Mouse (Mus musculus) heart, embryonic 11.5 days (tissue): Measurements from ENCODE around the gene P2rx4. TPM values are rescaled to one million over a fixed set of nuclear protein-coding genes. Genes with fewer than 3 reads are reported as not detected.
A peak's percentile ranks its signal among the peaks of the same experiment; 100 is the strongest.
"Not testable (repeated sequence)": the region's sequence is repeated elsewhere in the genome, so short reads cannot be mapped to it uniquely, and the experiment has no call there.

Source experiments
- ATAC-seq: fragments of 200-750 bp; cut with Nextera tagmentation; replicated peaks from 2 replicates; pipeline ENCODE4 v1.8.0; 2017; ENCODE audit warnings: moderate library complexity; ENCODE audit not compliant: insufficient number of reproducible peaks, low FRiP score, low TSS enrichment
- H3K27ac ChIP-seq: fragments of 300-500 bp; sonication (generic); 2 replicates; pipeline ENCODE4 v1.5.1; 2014; ENCODE audit warnings: mild to moderate bottlenecking, low read depth, low read length
- H3K27me3 ChIP-seq: fragments of 300-500 bp; sonication (generic); 2 replicates; pipeline ENCODE4 v1.6.1; 2014; ENCODE audit warnings: mild to moderate bottlenecking, low read length, mixed read lengths; ENCODE audit not compliant: control insufficient read depth, insufficient read depth
- H3K36me3 ChIP-seq: fragments of 300-500 bp; sonication (generic); 2 replicates; pipeline ENCODE4 v1.6.1; 2014; ENCODE audit warnings: mild to moderate bottlenecking, low read length, moderate library complexity, mixed read lengths; ENCODE audit not compliant: control insufficient read depth, insufficient read depth
- H3K4me1 ChIP-seq: fragments of 300-500 bp; sonication (generic); 2 replicates; pipeline ENCODE4 v1.6.1; 2014; ENCODE audit warnings: low read length; ENCODE audit not compliant: control insufficient read depth, insufficient read depth
- H3K4me2 ChIP-seq: fragments of 300-500 bp; sonication (generic); 2 replicates; pipeline ENCODE4 v1.6.1; 2014; ENCODE audit warnings: mild to moderate bottlenecking, moderate library complexity
- H3K4me3 ChIP-seq: fragments of 300-500 bp; sonication (generic); 2 replicates; pipeline ENCODE4 v1.5.1; 2014; ENCODE audit warnings: low read depth, low read length
- H3K9ac ChIP-seq: fragments of 300-500 bp; sonication (generic); 2 replicates; pipeline ENCODE4 v1.6.1; 2014; ENCODE audit warnings: mild to moderate bottlenecking, low read depth, low read length, moderate library complexity
- H3K9me3 ChIP-seq: fragments of 300-500 bp; sonication (generic); replicated peaks from 2 replicates; pipeline ENCODE4 v1.6.1; 2016; ENCODE audit warnings: low read length; ENCODE audit not compliant: control insufficient read depth
- WGBS: fragments of 180-500 bp; shearing (Covaris S2); extraction: QIAGEN DNeasy Blood & Tissue Kit; methylation state at CpG from one replicate; pipeline ENCODE4 v1.1.7; 2014; ENCODE audit not compliant: insufficient replicate concordance; 5-methylcytosine and 5-hydroxymethylcytosine counted together
- polyA plus RNA-seq: library from polyadenylated mRNA; unstranded; fragments of >200 nt; fragmentation: Nextera tagmentation; extraction: Ambion mirVana; gene quantifications from 2 replicates; pipeline ENCODE4 v1.2.1, GENCODE M21; 2014

Gene P2rx4
- 13.1 and 13.8 TPM in 2 replicates for polyA plus RNA-seq

DNA sequence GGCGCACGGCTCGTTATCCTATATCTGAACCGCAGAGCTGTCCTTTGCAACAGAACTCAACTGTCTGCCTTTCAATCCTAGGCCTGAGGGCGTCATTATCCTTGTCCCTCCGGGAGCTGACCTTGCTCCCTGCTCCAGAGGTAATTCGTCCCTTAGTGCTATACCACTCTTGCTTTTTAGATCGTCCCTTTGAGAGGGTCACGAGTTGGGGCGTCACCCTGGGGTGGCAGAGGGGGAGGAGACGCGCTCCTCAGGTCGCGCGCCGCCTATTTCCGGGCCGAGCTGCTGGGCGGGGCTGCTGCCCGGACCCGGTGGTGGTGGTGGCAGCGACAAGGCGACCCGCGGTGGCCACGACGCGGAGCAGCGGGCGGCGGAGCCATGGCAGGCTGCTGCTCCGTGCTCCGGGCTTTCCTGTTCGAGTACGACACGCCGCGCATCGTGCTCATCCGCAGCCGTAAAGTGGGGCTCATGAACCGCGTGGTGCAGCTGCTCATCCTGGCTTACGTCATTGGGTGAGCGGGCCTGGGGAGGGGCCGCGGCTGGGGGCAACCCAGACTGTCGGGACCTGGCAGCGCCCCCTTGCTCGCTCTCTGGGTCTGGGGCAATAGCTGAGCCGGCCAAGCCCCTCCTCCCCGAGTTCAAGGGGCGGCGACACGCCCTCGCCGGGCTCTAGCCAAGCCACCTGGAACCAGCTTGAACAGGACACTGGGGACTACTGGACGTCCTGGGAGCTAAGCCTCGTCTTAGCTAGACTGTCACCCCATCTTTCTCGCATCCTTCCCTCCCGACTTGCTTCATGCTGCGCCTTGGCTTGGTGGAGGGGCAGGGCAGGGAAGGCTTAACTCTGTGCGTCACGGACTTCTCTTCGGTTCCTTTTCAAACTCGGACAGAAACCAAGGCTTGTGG lies at the start of gene P2rx4:
P2rx4 (plus strand) TSS at position 269 of the 906 bp plus-strand sequence.
- peak within 1 kb of the TSS; percentile 70 for H3K9ac ChIP-seq
- peak within 1 kb of the TSS; percentile 67 for H3K27ac ChIP-seq
- H3K9me3 ChIP-seq, result no peaks in the 10 kb centered on the region
- peak; percentile 78 for ATAC-seq
- peaks cover 15% of the 10 kb centered on the region for H3K4me1 ChIP-seq
- H3K36me3 ChIP-seq, result no peaks in the 10 kb centered on the region
- H3K27me3 ChIP-seq, result no peaks in the 10 kb centered on the region
- 2% methylated on average over 66 of the region's 66 CpGs for WGBS
- H3K4me3 ChIP-seq, result peak within 1 kb of the TSS; percentile 54
- H3K4me2 ChIP-seq, result peak within 1 kb of the TSS; percentile 72

DNA sequence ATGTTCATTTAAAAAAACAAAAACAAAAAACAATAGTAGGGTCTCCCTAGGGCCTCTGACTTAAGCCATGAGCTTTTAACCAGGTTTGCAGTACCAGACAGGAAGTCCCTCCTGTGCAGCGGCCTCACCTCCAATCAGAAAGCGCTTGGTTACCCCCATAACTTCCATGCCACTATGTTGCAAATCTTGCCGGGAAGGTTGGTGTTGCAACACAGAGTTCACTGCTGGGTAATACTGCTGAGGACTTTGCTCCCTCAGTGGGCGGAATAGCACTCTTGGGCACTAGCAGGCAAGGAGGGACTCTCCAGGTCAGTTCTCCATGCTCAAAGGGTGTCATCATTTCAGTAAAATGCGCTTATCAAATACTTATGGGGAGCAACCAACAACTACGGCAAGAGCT lies 44.8 kb upstream of the P2rx4 start:
- H3K9ac ChIP-seq, result no peak overlapping the region
- 91% methylated on average over 6 of the region's 6 CpGs for WGBS

DNA sequence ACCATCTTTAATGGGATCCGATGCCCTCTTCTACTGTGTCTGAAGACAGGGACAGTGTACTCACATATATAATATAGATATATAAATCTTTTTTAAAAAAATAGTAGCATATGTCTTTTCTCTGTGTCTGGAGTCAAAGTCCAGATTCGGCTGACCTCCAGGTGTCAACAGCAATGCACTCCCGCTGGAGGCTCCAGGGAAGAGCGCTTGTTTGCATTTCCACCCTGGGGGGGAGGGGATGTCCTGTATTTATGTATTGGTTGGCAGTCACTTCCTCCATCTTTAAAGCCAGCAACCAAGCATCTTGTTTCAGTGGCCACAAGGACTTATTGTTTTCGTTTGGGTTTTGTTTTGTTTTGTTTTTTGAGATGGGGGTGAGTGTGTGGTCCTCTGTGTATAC lies 42.3 kb upstream of the P2rx4 start:
- no peak overlapping the region for H3K4me2 ChIP-seq
- peaks cover 3% of the 10 kb centered on the region; the same call in 1 of the 2 replicates for H3K4me1 ChIP-seq
- H3K9ac ChIP-seq, result no peak overlapping the region
- no peak for ATAC-seq
- H3K27ac ChIP-seq, result no peak overlapping the region
- no peaks in the 10 kb centered on the region for H3K36me3 ChIP-seq
- H3K4me3 ChIP-seq, result no peak overlapping the region
- H3K27me3 ChIP-seq, result no peaks in the 10 kb centered on the region
- H3K9me3 ChIP-seq, result no peaks in the 10 kb centered on the region
- WGBS, result 53% methylated on average over 5 of the region's 5 CpGs

More for the DNA sequence above, 44.8 kb upstream of the P2rx4 start:
- Histone ChIP-seq H3K4me3 (no peak overlapping the region), H3K27me3 (no peaks in the 10 kb centered on the region), H3K36me3 (no peaks in the 10 kb centered on the region), H3K27ac (no peak overlapping the region; the same call in 1 of the 2 replicates), H3K4me1 (peaks cover 3% of the 10 kb centered on the region; the same call in 1 of the 2 replicates), H3K4me2 (no peak overlapping the region), H3K9me3 (no peaks in the 10 kb centered on the region)
- ATAC-seq, result no peak

DNA sequence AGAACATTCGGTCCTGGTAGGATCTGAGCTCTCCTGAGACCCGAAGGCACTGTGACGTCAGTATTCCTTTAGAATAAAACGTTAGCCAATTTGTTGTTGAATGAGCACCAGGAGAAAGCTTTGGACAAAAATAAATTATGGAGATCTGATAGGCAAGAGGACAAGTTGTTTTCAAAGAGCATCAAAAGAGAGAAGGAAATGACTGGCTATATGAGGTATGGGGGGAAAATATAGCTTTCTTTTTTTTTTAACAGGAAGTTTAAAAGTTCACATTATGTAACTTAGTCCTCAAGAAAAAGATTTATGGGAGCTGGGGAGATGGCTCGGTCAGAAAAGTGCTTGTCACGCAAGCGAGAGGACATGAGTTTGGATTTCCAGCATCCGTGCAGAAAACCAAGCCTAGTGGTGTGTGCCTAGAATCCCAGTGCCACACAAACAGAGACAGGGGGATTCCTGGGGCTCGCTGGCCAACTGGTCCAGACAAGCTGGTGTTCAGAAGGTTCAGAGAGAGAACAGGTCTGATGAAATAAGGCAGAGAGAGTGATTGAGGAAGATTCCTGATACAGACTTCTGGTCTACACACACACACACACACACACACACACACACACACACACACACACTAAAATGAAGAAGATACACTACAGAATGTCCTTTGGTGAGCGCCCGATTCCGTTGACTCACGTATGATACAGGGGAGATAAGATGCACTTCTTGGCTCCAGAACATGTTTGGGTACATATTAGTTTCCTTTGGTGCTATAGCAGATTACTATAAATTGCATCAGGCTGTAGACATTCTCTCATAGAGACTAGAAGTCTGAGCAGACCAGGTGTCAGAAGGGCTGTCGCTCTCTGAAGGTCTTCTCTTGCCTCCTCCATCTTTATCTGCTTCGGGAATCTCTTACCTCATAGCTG lies 38.1 kb upstream of the P2rx4 start:
- H3K36me3 ChIP-seq, result no peaks in the 10 kb centered on the region
- H3K27me3 ChIP-seq, result no peaks in the 10 kb centered on the region
- no peak overlapping the region for H3K27ac ChIP-seq
- no peak for ATAC-seq
- no peak overlapping the region for H3K4me3 ChIP-seq
- no peak overlapping the region for H3K4me2 ChIP-seq
- H3K4me1 ChIP-seq, result peaks cover 3% of the 10 kb centered on the region; the same call in 1 of the 2 replicates
- H3K9ac ChIP-seq, result no peak overlapping the region
- no peaks in the 10 kb centered on the region for H3K9me3 ChIP-seq
- WGBS, result 76% methylated on average over 15 of the region's 15 CpGs

DNA sequence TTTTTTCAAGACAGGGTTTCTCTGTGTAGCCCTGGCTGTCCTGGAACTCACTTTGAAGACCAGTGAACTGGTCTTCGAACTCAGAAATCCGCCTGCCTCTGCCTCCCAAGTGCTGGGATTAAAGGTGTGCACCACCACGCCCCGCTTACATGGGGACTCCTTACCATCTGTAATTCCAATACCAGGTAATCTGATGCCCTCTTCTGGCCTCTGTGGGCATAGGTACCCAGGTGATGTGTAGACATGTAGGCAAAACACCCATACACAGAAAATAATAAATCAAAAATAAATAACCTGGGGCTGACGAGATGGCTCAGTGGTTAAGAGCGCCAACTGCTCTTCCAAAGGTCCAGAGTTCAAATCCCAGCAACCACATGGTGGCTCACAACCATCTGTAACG lies 35.7 kb upstream of the P2rx4 start:
- not testable (repeated sequence) for H3K4me2 ChIP-seq, H3K36me3 ChIP-seq, H3K4me1 ChIP-seq, H3K27me3 ChIP-seq, ATAC-seq, H3K27ac ChIP-seq, H3K9me3 ChIP-seq, H3K9ac ChIP-seq, H3K4me3 ChIP-seq
- WGBS, result 75% methylated on average over 7 of the region's 7 CpGs

DNA sequence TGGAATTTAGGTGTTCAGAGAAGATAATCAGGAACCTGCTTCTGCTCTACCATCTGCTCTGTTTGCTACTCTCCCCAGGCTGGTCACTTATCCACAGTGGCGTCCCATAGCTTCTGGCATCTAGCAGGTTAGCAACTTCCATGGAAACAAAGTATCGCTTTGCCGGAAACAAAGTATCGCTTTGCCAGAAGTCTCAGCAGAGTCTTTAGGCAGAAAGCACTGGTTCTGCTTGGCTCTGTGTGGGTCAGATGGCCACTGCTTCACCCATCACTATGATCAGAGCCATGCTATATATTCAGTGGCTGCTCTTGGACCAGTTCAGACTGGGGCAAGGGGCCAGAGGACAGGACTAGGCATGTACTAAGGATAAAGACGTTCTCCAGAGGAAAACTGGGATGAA lies 35.0 kb upstream of the P2rx4 start:
- Histone ChIP-seq H3K27me3 (no peaks in the 10 kb centered on the region), H3K9ac (no peak overlapping the region), H3K9me3 (no peaks in the 10 kb centered on the region), H3K27ac (no peak overlapping the region), H3K36me3 (no peaks in the 10 kb centered on the region), H3K4me2 (no peak overlapping the region), H3K4me3 (no peak overlapping the region), H3K4me1 (no peaks in the 10 kb centered on the region)
- ATAC-seq, result no peak
- 79% methylated on average over 5 of the region's 5 CpGs for WGBS

DNA sequence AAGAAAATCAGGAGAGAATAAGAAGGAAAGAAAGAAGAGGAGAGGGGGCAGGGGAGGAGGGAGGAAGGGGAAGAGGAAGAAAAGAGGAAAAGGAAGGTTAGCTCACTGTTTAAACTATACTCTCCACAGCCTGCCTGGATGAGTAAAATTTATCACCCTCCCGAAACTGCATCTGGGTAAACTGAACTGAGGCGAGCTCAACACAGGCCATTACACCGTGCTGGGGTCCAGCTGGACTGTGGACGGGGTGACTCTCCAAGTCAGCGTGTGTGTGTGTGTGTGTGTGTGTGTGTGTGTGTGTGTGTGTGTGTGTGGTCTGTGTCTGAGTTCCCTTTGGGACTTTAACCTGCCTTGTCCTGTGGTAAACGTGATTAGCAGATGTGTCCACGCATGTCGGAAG lies 31.3 kb upstream of the P2rx4 start:
- Histone ChIP-seq H3K9ac (no peak overlapping the region), H3K9me3 (no peaks in the 10 kb centered on the region), H3K4me2 (no peak overlapping the region), H3K4me1 (no peaks in the 10 kb centered on the region), H3K27me3 (no peaks in the 10 kb centered on the region), H3K4me3 (no peak overlapping the region), H3K36me3 (no peaks in the 10 kb centered on the region), H3K27ac (no peak overlapping the region)
- 78% methylated on average over 8 of the region's 8 CpGs for WGBS
- ATAC-seq, result no peak

DNA sequence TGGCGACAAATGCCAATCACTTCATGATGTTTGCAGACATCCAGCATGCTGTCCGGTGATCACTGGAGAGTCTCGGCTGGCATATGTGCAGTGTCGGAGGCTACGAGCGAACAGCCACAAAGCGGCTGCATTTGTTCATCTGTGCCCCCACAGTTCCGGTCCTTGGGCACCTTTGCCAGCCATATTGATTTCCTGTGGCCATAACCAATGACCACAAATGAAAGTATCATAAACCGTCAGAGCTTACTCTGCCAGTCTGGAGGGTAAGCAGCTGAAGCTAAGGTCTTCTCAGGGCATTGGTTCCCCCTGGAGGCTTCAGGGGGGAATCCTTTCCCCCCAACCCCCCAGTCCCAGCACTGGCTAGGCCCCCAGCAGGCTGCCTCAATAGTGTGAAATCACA lies 29.4 kb upstream of the P2rx4 start:
- 86% methylated on average over 9 of the region's 9 CpGs for whole genome bisulfite sequencing
- no peak overlapping the region for H3K27ac ChIP-seq
- H3K4me2 ChIP-seq, result no peak overlapping the region
- no peak for ATAC-seq
- H3K4me3 ChIP-seq, result no peak overlapping the region
- H3K9ac ChIP-seq, result no peak overlapping the region
- H3K4me1 ChIP-seq, result no peaks in the 10 kb centered on the region
- no peaks in the 10 kb centered on the region for H3K27me3 ChIP-seq
- no peaks in the 10 kb centered on the region for H3K9me3 ChIP-seq
- H3K36me3 ChIP-seq, result no peaks in the 10 kb centered on the region
